Mouse (Mus musculus): Measurements from ENCODE around the gene Asxl1. TPM values are rescaled to one million over a fixed set of nuclear protein-coding genes. Genes with fewer than 3 reads are reported as not detected.

The Asxl1 gene
- polyA plus RNA-seq, 1 experiment from 2014 or later: 17.0 TPM

DNA sequence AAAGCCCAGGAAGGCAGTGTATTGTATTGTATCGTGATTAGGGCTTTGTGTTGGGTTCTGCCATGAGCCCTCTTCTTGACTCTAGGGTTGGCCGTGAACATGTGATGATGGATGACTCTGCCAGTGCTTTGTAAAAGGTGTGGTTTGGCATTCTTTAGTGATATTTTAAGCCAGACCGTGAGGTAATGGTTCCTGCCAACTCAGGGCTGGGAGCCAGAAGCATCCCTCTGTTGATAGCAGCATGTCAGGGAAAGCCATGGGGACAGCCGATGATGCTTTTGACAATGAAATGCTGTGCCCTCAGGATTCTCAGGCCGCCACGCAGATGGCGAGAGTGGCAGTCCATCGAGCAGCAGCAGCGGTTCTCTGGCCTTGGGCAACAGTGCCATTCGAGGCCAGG lies 47.4 kb downstream of the Asxl1 start:
- 61% methylated on average over 10 of the region's 10 CpGs for WGBS
- Histone ChIP-seq H3K27ac (replicated peaks in 1 of 2; ENCODE audit: control insufficient read depth in 1 of 2, insufficient read depth in 1 of 2, low read depth in 2 of 2, low read length in 2 of 2) (peak overlapping the region; percentile 5 to 44; a peak in 3 of 4 replicates), H3K4me1 (ENCODE audit: control insufficient read depth in 2 of 2, insufficient read depth in 2 of 2, low read length in 2 of 2) (peaks cover 4 to 8% of the 10 kb centered on the region in 2 experiments), H3K4me3 (ENCODE audit: control insufficient read depth in 1 of 2, insufficient read depth in 1 of 2, low read depth in 1 of 2, low read length in 2 of 2) (no peak overlapping the region), H3K9ac (ENCODE audit: low read length) (no peak overlapping the region), H3K4me2 (ENCODE audit: low read length) (no peak overlapping the region), H3K27me3 (ENCODE audit: control insufficient read depth, insufficient read depth, low read length) (no peaks in the 10 kb centered on the region), H3K36me3 (ENCODE audit: control insufficient read depth, insufficient read depth, low read length) (peaks cover 70% of the 10 kb centered on the region), H3K9me3 (ENCODE audit: control insufficient read depth, low read length) (peaks cover 4% of the 10 kb centered on the region)
- peak; percentile 31 for ATAC-seq (ENCODE audit: insufficient number of reproducible peaks, insufficient read depth, low FRiP score, low read depth)

DNA sequence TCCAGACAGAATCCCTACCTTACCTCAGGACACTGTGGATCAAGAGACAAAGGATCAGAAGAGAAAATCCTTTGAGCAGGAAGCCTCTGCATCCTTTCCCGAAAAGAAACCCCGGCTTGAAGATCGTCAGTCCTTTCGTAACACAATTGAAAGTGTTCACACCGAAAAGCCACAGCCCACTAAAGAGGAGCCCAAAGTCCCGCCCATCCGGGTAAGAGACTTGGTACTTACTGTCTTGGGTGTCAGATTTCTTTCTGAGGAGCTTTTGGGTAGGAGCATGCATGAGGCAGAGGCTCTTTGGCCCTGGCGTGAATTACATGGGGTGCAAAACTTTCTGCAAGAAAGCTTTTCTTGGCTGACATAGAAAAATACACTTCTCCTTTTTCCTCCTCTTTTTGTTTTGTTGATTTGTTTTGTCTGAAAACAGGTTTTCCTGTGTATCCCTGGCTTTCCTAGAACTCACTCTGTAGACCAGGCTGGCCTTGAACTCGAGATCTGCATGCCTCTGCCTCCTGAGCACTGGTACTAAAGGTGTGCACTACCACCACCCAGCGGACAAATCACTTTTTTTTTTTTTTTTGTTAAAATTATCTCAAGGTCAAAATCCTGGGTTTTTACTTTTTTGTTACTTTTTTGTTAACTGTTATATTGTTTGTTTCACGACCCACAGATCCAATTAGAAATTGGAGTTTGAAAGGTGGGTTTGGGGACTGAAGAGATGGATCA lies 52.3 kb downstream of the Asxl1 start:
- Histone ChIP-seq H3K4me2 (ENCODE audit: low read length) (no peak overlapping the region), H3K9me3 (ENCODE audit: control insufficient read depth, low read length) (peaks cover 4% of the 10 kb centered on the region), H3K36me3 (ENCODE audit: control insufficient read depth, insufficient read depth, low read length) (peaks cover 96% of the 10 kb centered on the region), H3K9ac (ENCODE audit: low read length) (no peak overlapping the region), H3K4me3 (ENCODE audit: control insufficient read depth in 1 of 2, insufficient read depth in 1 of 2, low read depth in 1 of 2, low read length in 2 of 2) (no peak overlapping the region), H3K27me3 (ENCODE audit: control insufficient read depth, insufficient read depth, low read length) (no peaks in the 10 kb centered on the region), H3K27ac (replicated peaks in 1 of 2; ENCODE audit: control insufficient read depth in 1 of 2, insufficient read depth in 1 of 2, low read depth in 2 of 2, low read length in 2 of 2) (no peak overlapping the region), H3K4me1 (ENCODE audit: control insufficient read depth in 2 of 2, insufficient read depth in 2 of 2, low read length in 2 of 2) (peaks cover 0 to 4% of the 10 kb centered on the region in 2 experiments; a peak in 3 of 4 replicates)
- 92% methylated on average over 11 of the region's 11 CpGs for WGBS
- ATAC-seq (ENCODE audit: insufficient number of reproducible peaks, insufficient read depth, low FRiP score, low read depth): no peak

DNA sequence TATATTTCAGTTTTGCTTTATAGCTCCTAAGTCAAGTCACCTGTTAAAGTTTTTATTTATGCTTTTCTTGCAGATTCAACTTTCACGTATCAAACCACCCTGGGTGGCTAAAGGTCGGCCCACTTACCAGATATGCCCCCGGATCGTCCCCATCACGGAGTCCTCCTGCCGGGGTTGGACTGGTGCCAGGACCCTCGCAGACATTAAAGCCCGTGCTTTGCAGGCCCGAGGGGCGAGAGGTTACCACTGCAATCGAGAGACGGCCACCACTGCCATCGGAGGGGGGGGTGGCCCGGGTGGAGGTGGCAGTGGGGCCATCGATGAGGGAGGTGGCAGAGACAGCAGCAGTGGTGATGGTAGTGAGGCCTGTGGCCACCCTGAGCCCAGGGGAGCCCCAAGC lies 53.5 kb downstream of the Asxl1 start:
- Histone ChIP-seq H3K36me3 (ENCODE audit: control insufficient read depth, insufficient read depth, low read length) (peaks cover 84% of the 10 kb centered on the region), H3K27ac (replicated peaks in 1 of 2; ENCODE audit: control insufficient read depth in 1 of 2, insufficient read depth in 1 of 2, low read depth in 2 of 2, low read length in 2 of 2) (no peak overlapping the region), H3K9ac (ENCODE audit: low read length) (no peak overlapping the region), H3K4me2 (ENCODE audit: low read length) (no peak overlapping the region), H3K9me3 (ENCODE audit: control insufficient read depth, low read length) (peaks cover 4% of the 10 kb centered on the region), H3K27me3 (ENCODE audit: control insufficient read depth, insufficient read depth, low read length) (no peaks in the 10 kb centered on the region), H3K4me1 (ENCODE audit: control insufficient read depth in 2 of 2, insufficient read depth in 2 of 2, low read length in 2 of 2) (no peaks in the 10 kb centered on the region), H3K4me3 (ENCODE audit: control insufficient read depth in 1 of 2, insufficient read depth in 1 of 2, low read depth in 1 of 2, low read length in 2 of 2) (no peak overlapping the region)
- 80% methylated on average over 15 of the region's 15 CpGs for WGBS
- no peak; the same call in 1 of the 2 replicates for ATAC-seq (ENCODE audit: insufficient number of reproducible peaks, insufficient read depth, low FRiP score, low read depth)

DNA sequence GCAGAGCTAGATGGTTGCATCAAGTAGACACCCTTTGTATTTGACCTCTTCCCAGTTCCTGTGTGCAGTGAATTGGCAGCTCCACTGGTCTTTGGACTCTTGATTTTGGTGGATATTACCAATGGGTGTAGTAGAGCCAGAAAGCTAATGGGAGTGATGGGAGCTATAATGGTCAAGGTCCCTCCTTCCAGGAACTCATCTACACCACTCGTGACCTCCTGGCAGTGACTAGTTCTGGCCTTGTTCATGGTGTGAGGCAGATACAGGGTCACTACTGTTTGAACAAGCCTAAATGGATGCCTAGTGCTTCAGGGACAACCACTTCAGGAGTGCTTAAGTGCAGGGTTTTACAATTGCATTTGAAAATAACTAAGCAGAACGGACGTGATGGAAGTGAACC lies 58.4 kb downstream of the Asxl1 start:
- peaks cover 68% of the 10 kb centered on the region for H3K36me3 ChIP-seq (ENCODE audit: control insufficient read depth, insufficient read depth, low read length)
- H3K27me3 ChIP-seq (ENCODE audit: control insufficient read depth, insufficient read depth, low read length): no peaks in the 10 kb centered on the region
- H3K4me1 ChIP-seq (ENCODE audit: control insufficient read depth in 2 of 2, insufficient read depth in 2 of 2, low read length in 2 of 2): no peaks in the 10 kb centered on the region
- 75% methylated on average over 3 of the region's 3 CpGs for WGBS
- no peak for ATAC-seq (ENCODE audit: insufficient number of reproducible peaks, insufficient read depth, low FRiP score, low read depth)
- H3K4me2 ChIP-seq (ENCODE audit: low read length): no peak overlapping the region
- no peak overlapping the region for H3K27ac ChIP-seq (replicated peaks in 1 of 2; ENCODE audit: control insufficient read depth in 1 of 2, insufficient read depth in 1 of 2, low read depth in 2 of 2, low read length in 2 of 2)
- no peak overlapping the region for H3K9ac ChIP-seq (ENCODE audit: low read length)
- H3K4me3 ChIP-seq (ENCODE audit: control insufficient read depth in 1 of 2, insufficient read depth in 1 of 2, low read depth in 1 of 2, low read length in 2 of 2): no peak overlapping the region
- no peaks in the 10 kb centered on the region for H3K9me3 ChIP-seq (ENCODE audit: control insufficient read depth, low read length)

DNA sequence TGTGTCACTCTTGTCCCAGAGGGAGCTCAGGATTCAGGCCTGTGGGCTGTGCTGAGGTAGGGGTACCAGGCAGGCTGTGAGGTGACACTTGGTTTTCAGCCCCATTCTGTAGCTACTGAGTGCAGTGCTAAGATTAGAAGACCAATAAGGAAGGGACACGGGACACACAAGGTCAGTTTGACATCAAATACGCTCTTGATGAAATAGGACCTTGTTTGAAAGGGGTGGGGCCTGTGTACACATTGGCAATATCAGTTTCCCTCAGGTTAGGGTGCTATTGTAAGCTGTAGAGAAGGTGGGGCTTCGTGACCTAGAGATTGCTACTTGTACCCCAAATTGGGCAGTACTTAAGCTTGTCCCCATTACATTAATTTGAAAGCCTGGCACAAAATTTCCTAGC lies 59.3 kb downstream of the Asxl1 start:
- 70% methylated on average over 3 of the region's 3 CpGs for WGBS
- ATAC-seq (ENCODE audit: insufficient number of reproducible peaks, insufficient read depth, low FRiP score, low read depth): no peak
- Histone ChIP-seq H3K27ac (replicated peaks in 1 of 2; ENCODE audit: control insufficient read depth in 1 of 2, insufficient read depth in 1 of 2, low read depth in 2 of 2, low read length in 2 of 2) (no peak overlapping the region), H3K36me3 (ENCODE audit: control insufficient read depth, insufficient read depth, low read length) (peaks cover 68% of the 10 kb centered on the region), H3K9ac (ENCODE audit: low read length) (no peak overlapping the region), H3K9me3 (ENCODE audit: control insufficient read depth, low read length) (no peaks in the 10 kb centered on the region), H3K27me3 (ENCODE audit: control insufficient read depth, insufficient read depth, low read length) (no peaks in the 10 kb centered on the region), H3K4me1 (ENCODE audit: control insufficient read depth in 2 of 2, insufficient read depth in 2 of 2, low read length in 2 of 2) (no peaks in the 10 kb centered on the region), H3K4me3 (ENCODE audit: control insufficient read depth in 1 of 2, insufficient read depth in 1 of 2, low read depth in 1 of 2, low read length in 2 of 2) (no peak overlapping the region), H3K4me2 (ENCODE audit: low read length) (no peak overlapping the region)

DNA sequence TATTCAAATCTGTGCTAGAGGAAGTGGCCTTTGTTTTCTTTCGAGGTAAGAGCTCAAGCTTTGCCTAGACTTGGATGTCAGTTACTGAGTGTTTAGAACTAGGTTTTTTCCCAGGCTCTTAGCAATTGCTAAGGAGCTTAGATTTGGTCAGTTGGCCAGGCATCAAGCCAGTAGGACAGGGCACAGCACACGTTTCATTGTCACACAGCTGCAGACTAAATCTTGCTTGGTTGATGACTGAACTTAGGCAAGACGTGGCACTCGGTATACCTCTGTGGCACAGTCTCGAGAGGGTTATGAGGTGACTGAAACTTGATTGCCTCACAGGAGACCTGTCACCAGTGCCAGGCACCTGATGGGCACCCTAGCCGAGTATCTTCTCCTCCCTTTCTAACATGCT lies 61.3 kb downstream of the Asxl1 start:
- Histone ChIP-seq H3K4me2 (ENCODE audit: low read length) (no peak overlapping the region), H3K27me3 (ENCODE audit: control insufficient read depth, insufficient read depth, low read length) (no peaks in the 10 kb centered on the region), H3K4me3 (ENCODE audit: control insufficient read depth in 1 of 2, insufficient read depth in 1 of 2, low read depth in 1 of 2, low read length in 2 of 2) (no peak overlapping the region), H3K36me3 (ENCODE audit: control insufficient read depth, insufficient read depth, low read length) (peaks cover 68% of the 10 kb centered on the region), H3K9ac (ENCODE audit: low read length) (no peak overlapping the region), H3K9me3 (ENCODE audit: control insufficient read depth, low read length) (no peaks in the 10 kb centered on the region), H3K4me1 (ENCODE audit: control insufficient read depth in 2 of 2, insufficient read depth in 2 of 2, low read length in 2 of 2) (peaks cover 0 to 4% of the 10 kb centered on the region in 2 experiments; a peak in 1 of 4 replicates), H3K27ac (replicated peaks in 1 of 2; ENCODE audit: control insufficient read depth in 1 of 2, insufficient read depth in 1 of 2, low read depth in 2 of 2, low read length in 2 of 2) (no peak overlapping the region; a peak in 1 of 4 replicates)
- no peak for ATAC-seq (ENCODE audit: insufficient number of reproducible peaks, insufficient read depth, low FRiP score, low read depth)
- 72% methylated on average over 6 of the region's 6 CpGs for WGBS

DNA sequence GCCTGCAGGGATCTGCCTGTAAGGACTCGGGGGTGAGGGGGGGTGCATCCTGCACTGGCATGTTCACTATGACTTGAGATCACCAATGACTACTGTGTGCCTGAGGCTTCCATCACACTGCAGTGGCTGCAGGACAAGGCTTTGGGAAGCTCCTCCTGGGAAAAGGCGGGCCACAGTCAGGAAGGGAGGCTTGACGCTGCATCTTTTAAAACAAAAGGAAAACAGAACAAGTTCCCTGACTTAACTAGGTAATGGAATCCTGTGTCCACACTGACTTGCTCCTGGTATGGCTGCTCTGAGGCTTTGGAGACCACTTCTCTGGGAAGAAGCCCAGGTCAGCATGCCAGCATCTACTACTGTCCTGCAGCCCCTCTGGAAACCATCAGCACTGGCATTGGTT lies 63.3 kb downstream of the Asxl1 start:
- no peak for ATAC-seq (ENCODE audit: insufficient number of reproducible peaks, insufficient read depth, low FRiP score, low read depth)
- H3K36me3 ChIP-seq (ENCODE audit: control insufficient read depth, insufficient read depth, low read length): peaks cover 81% of the 10 kb centered on the region
- no peaks in the 10 kb centered on the region for H3K27me3 ChIP-seq (ENCODE audit: control insufficient read depth, insufficient read depth, low read length)
- H3K9ac ChIP-seq (ENCODE audit: low read length): no peak overlapping the region
- no peak overlapping the region for H3K4me3 ChIP-seq (ENCODE audit: control insufficient read depth in 1 of 2, insufficient read depth in 1 of 2, low read depth in 1 of 2, low read length in 2 of 2)
- 62% methylated on average over 3 of the region's 3 CpGs for WGBS
- no peak overlapping the region for H3K27ac ChIP-seq (replicated peaks in 1 of 2; ENCODE audit: control insufficient read depth in 1 of 2, insufficient read depth in 1 of 2, low read depth in 2 of 2, low read length in 2 of 2)
- no peaks in the 10 kb centered on the region for H3K9me3 ChIP-seq (ENCODE audit: control insufficient read depth, low read length)
- H3K4me2 ChIP-seq (ENCODE audit: low read length): no peak overlapping the region
- peaks cover 0 to 4% of the 10 kb centered on the region in 2 experiments; a peak in 1 of 4 replicates for H3K4me1 ChIP-seq (ENCODE audit: control insufficient read depth in 2 of 2, insufficient read depth in 2 of 2, low read length in 2 of 2)

DNA sequence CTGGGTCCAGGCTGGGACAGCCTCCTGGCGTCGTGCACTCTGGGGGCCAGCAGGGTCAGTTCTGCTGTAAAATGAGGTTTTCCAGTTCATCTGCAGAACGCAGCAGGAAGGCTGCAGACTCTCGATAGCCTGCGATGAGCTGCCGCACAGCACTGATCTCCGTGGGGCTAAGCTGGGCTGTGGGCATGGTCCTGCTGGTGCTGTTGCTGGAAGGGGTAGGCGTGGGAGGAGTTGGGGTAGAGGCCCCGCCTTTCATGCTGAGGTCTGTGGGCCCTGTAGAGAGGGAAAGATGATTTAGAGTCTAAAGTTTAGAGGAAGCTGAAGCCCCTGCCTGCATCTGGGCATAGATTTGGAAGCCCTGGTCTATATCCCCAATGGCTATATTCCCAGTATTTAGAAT lies 65.9 kb downstream of the Asxl1 start:
- peaks cover 0 to 4% of the 10 kb centered on the region in 2 experiments; a peak in 1 of 4 replicates for H3K4me1 ChIP-seq (ENCODE audit: control insufficient read depth in 2 of 2, insufficient read depth in 2 of 2, low read length in 2 of 2)
- ATAC-seq (ENCODE audit: insufficient number of reproducible peaks, insufficient read depth, low FRiP score, low read depth): no peak
- H3K27ac ChIP-seq (replicated peaks in 1 of 2; ENCODE audit: control insufficient read depth in 1 of 2, insufficient read depth in 1 of 2, low read depth in 2 of 2, low read length in 2 of 2): 0 out of 4 replicates have a peak overlapping the region, but pooled peaks of 1 of the 2 experiments have one; percentile 3
- H3K36me3 ChIP-seq (ENCODE audit: control insufficient read depth, insufficient read depth, low read length): peaks cover 96% of the 10 kb centered on the region
- no peak overlapping the region for H3K4me2 ChIP-seq (ENCODE audit: low read length)
- H3K9me3 ChIP-seq (ENCODE audit: control insufficient read depth, low read length): no peaks in the 10 kb centered on the region
- no peak overlapping the region for H3K4me3 ChIP-seq (ENCODE audit: control insufficient read depth in 1 of 2, insufficient read depth in 1 of 2, low read depth in 1 of 2, low read length in 2 of 2)
- no peak overlapping the region for H3K9ac ChIP-seq (ENCODE audit: low read length)
- H3K27me3 ChIP-seq (ENCODE audit: control insufficient read depth, insufficient read depth, low read length): no peaks in the 10 kb centered on the region
- 69% methylated on average over 9 of the region's 9 CpGs for WGBS
